Mouse (Mus musculus) neural tube, embryonic 14.5 days (tissue): ENCODE data around the gene Naaa. TPM values are rescaled to one million over a fixed set of nuclear protein-coding genes. Genes with fewer than 3 reads are reported as not detected.
A peak's percentile ranks its signal among the peaks of the same experiment; 100 is the strongest.

ENCODE experiments used
- ATAC-seq: fragments of 200-750 bp; cut with Nextera tagmentation; 2 replicates; pipeline ENCODE4 v1.8.0; 2017; ENCODE audit warnings: low read depth, mild to moderate bottlenecking, moderate TSS enrichment, moderate library complexity
- H3K27ac ChIP-seq: fragments of 300-500 bp; sonication (generic); 2 replicates; pipeline ENCODE4 v1.5.1; 2014; ENCODE audit warnings: low read depth, mild to moderate bottlenecking, control low read depth, low read length, moderate library complexity, mixed read lengths
- H3K27me3 ChIP-seq: fragments of 300-500 bp; sonication (generic); 2 replicates; pipeline ENCODE4 v1.6.1; 2014; ENCODE audit warnings: low read length; ENCODE audit not compliant: control insufficient read depth, insufficient read depth
- H3K36me3 ChIP-seq: fragments of 300-500 bp; sonication (generic); 2 replicates; pipeline ENCODE4 v1.6.1; 2014; ENCODE audit warnings: low read length, mixed read lengths; ENCODE audit not compliant: control insufficient read depth, insufficient read depth
- H3K4me1 ChIP-seq: fragments of 300-500 bp; sonication (generic); 2 replicates; pipeline ENCODE4 v1.6.1; 2014; ENCODE audit warnings: low read length; ENCODE audit not compliant: control insufficient read depth, insufficient read depth
- H3K4me2 ChIP-seq: fragments of 300-500 bp; sonication (generic); 2 replicates; pipeline ENCODE4 v1.6.1; 2014; ENCODE audit warnings: mild to moderate bottlenecking, low read depth, low read length, control low read depth
- H3K4me3 ChIP-seq: fragments of 300-500 bp; sonication (generic); 2 replicates; pipeline ENCODE4 v1.5.1; 2014; ENCODE audit warnings: low read depth, low read length, control low read depth, mixed read lengths
- H3K9ac ChIP-seq: fragments of 300-500 bp; sonication (generic); replicated peaks from 2 replicates; pipeline ENCODE4 v1.6.1; 2014; ENCODE audit warnings: low read depth, mild to moderate bottlenecking, control low read depth, low read length, mixed read lengths
- H3K9me3 ChIP-seq: fragments of 300-500 bp; sonication (generic); 2 replicates; pipeline ENCODE4 v1.6.1; 2016; ENCODE audit warnings: low read length; ENCODE audit not compliant: control insufficient read depth
- WGBS: fragments of 180-500 bp; shearing (Covaris S2); extraction: QIAGEN DNeasy Blood & Tissue Kit; methylation state at CpG from one replicate; pipeline ENCODE4 v1.1.7; 2014; 5-methylcytosine and 5-hydroxymethylcytosine counted together
- polyA plus RNA-seq: library from polyadenylated mRNA; unstranded; fragments of >200 nt; fragmentation: Nextera tagmentation; extraction: Ambion mirVana; gene quantifications from 2 replicates; pipeline ENCODE4 v1.2.1, GENCODE M21; 2014

The Naaa gene
- polyA plus RNA-seq, 1 experiment from 2014 or later, result 23.1 TPM

- H3K4me2 ChIP-seq, result no peak overlapping the region
- no peaks in the 10 kb centered on the region for H3K4me1 ChIP-seq
- WGBS, result 86% methylated on average over 11 of the region's 11 CpGs
- H3K9me3 ChIP-seq, result no peaks in the 10 kb centered on the region
- no peak overlapping the region for H3K27ac ChIP-seq
- H3K27me3 ChIP-seq, result no peaks in the 10 kb centered on the region
- H3K4me3 ChIP-seq, result no peak overlapping the region
- no peaks in the 10 kb centered on the region for H3K36me3 ChIP-seq
- H3K9ac ChIP-seq, result no peak overlapping the region
- ATAC-seq, result no peak
These were observed 29.4 kb downstream of the Naaa start for GRCm38 (mm10) chr5:92248614-92249013.

- 91% methylated on average over 9 of the region's 9 CpGs for WGBS
- H3K36me3 ChIP-seq, result no peaks in the 10 kb centered on the region
- no peak overlapping the region for H3K9ac ChIP-seq
- no peak overlapping the region for H3K4me3 ChIP-seq
- no peaks in the 10 kb centered on the region for H3K27me3 ChIP-seq
- no peaks in the 10 kb centered on the region for H3K9me3 ChIP-seq
- H3K4me2 ChIP-seq, result no peak overlapping the region
- no peak for ATAC-seq
- no peaks in the 10 kb centered on the region for H3K4me1 ChIP-seq
- H3K27ac ChIP-seq, result no peak overlapping the region
These were observed 32.5 kb downstream of the Naaa start for GRCm38 (mm10) chr5:92245483-92245882.

- Histone ChIP-seq H3K4me1 (no peaks in the 10 kb centered on the region), H3K9ac (no peak overlapping the region), H3K27ac (no peak overlapping the region), H3K9me3 (no peaks in the 10 kb centered on the region), H3K4me2 (no peak overlapping the region), H3K4me3 (no peak overlapping the region), H3K36me3 (no peaks in the 10 kb centered on the region), H3K27me3 (no peaks in the 10 kb centered on the region)
- WGBS, result 94% methylated on average over 2 of the region's 2 CpGs
- ATAC-seq, result no peak
These were observed 33.1 kb downstream of the Naaa start for GRCm38 (mm10) chr5:92244900-92245299.

- WGBS, result 85% methylated on average over 12 of the region's 12 CpGs
- Histone ChIP-seq H3K4me1 (no peaks in the 10 kb centered on the region), H3K9ac (no peak overlapping the region), H3K36me3 (no peaks in the 10 kb centered on the region), H3K4me3 (no peak overlapping the region), H3K4me2 (no peak overlapping the region), H3K27ac (no peak overlapping the region), H3K27me3 (no peaks in the 10 kb centered on the region), H3K9me3 (no peaks in the 10 kb centered on the region)
- ATAC-seq, result no peak
These were observed 37.2 kb downstream of the Naaa start for GRCm38 (mm10) chr5:92240769-92241168.

GRCm38 (mm10) chr5:92239333-92240232, 38.4 kb downstream of the Naaa start:
- H3K9ac ChIP-seq, result 0 out of 2 replicates have a peak overlapping the region, but pooled peaks have one; percentile 7
- no peaks in the 10 kb centered on the region for H3K27me3 ChIP-seq
- H3K4me1 ChIP-seq, result no peaks in the 10 kb centered on the region
- no peaks in the 10 kb centered on the region for H3K9me3 ChIP-seq
- no peak overlapping the region for H3K4me3 ChIP-seq
- H3K27ac ChIP-seq, result no peak overlapping the region
- 50% methylated on average over 29 of the region's 29 CpGs for WGBS
- H3K4me2 ChIP-seq, result no peak overlapping the region
- no peaks in the 10 kb centered on the region for H3K36me3 ChIP-seq
- peak; percentile 84 for ATAC-seq

GRCm38 (mm10) chr5:92234939-92235557, 42.9 kb downstream of the Naaa start:
- H3K4me2 ChIP-seq, result no peak overlapping the region
- no peak overlapping the region for H3K4me3 ChIP-seq
- no peaks in the 10 kb centered on the region for H3K27me3 ChIP-seq
- H3K4me1 ChIP-seq, result no peaks in the 10 kb centered on the region
- H3K36me3 ChIP-seq, result no peaks in the 10 kb centered on the region
- H3K27ac ChIP-seq, result no peak overlapping the region
- H3K9me3 ChIP-seq, result no peaks in the 10 kb centered on the region
- WGBS, result 76% methylated on average over 5 of the region's 5 CpGs
- ATAC-seq, result no peak
- H3K9ac ChIP-seq, result no peak overlapping the region

- Histone ChIP-seq H3K4me3 (no peak overlapping the region), H3K4me2 (no peak overlapping the region), H3K27me3 (no peaks in the 10 kb centered on the region), H3K36me3 (no peaks in the 10 kb centered on the region), H3K9ac (no peak overlapping the region), H3K4me1 (no peaks in the 10 kb centered on the region), H3K27ac (no peak overlapping the region), H3K9me3 (no peaks in the 10 kb centered on the region)
- 89% methylated on average over 4 of the region's 4 CpGs for WGBS
- ATAC-seq, result no peak
These were observed 44.6 kb downstream of the Naaa start for GRCm38 (mm10) chr5:92233366-92233765.

GRCm38 (mm10) chr5:92231836-92232235, 46.1 kb downstream of the Naaa start:
- Histone ChIP-seq H3K27me3 (no peaks in the 10 kb centered on the region), H3K4me3 (no peak overlapping the region), H3K27ac (no peak overlapping the region), H3K4me1 (no peaks in the 10 kb centered on the region), H3K36me3 (no peaks in the 10 kb centered on the region), H3K4me2 (no peak overlapping the region), H3K9ac (no peak overlapping the region), H3K9me3 (no peaks in the 10 kb centered on the region)
- no peak for ATAC-seq
- WGBS, result 86% methylated on average over 10 of the region's 10 CpGs

- H3K9me3 ChIP-seq, result no peaks in the 10 kb centered on the region
- no peak overlapping the region for H3K4me2 ChIP-seq
- H3K36me3 ChIP-seq, result no peaks in the 10 kb centered on the region
- no peak overlapping the region for H3K27ac ChIP-seq
- no peaks in the 10 kb centered on the region for H3K27me3 ChIP-seq
- ATAC-seq, result no peak
- WGBS, result 89% methylated on average over 11 of the region's 11 CpGs
- H3K4me3 ChIP-seq, result no peak overlapping the region
- no peaks in the 10 kb centered on the region for H3K4me1 ChIP-seq
- no peak overlapping the region for H3K9ac ChIP-seq
These were observed 47.7 kb downstream of the Naaa start for GRCm38 (mm10) chr5:92230306-92230705.
